In the genomic region with DNA sequence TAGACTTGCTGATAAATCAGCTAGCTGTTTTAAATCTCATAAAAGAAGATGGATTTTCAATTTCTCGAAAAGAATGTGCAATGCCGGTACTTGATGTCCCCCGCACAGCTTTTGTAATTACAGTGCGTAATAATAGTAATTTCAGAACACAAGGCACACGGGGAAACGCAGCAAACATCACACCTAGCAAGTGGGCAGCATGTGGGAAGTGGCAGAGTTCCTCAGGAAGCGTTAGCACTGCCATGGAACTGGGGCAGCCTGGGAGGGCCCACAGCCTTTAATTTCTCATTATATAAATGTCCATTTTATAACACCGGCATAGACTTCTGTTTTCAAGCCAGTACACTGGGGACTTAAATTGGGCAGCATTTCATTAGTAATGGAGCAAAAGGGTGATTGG, we compare ENCODE assay signal across 23 mouse cellular contexts. TPM values are rescaled to one million over a fixed set of nuclear protein-coding genes. Genes with fewer than 3 reads are reported as not detected.
DNase-seq lines count a peak whose midpoint lies in the region; ATAC-seq and TF ChIP-seq lines count a peak whose summit lies in the region.
"Had no signal": no experiment of that assay in that cellular context is flagged by ENCODE, and none has a peak within 500 bp of the region (broad histone marks: within the 10 kb centered on the region; RNA-seq: fewer than 3 reads in every experiment).

No protein-coding gene starts in this region.

- H3K4me1 ChIP-seq in neural tube, embryonic 14.5 days (ENCODE audit: control insufficient read depth, insufficient read depth, low read length): 0 out of 2 replicates have a peak, but pooled peaks cover 4% of the 10 kb centered on the region
- H3K4me1 ChIP-seq: heart, embryonic 12.5 days; intestine, embryonic 15.5 days; liver, embryonic 13.5 days had no signal

- peak overlapping the region; percentile 40 for H3K27ac ChIP-seq in layer of hippocampus, adult 2 months
- H3K27ac ChIP-seq in neural tube, embryonic 14.5 days (ENCODE audit: low read depth, low read length): no peak overlapping the region
- H3K27ac ChIP-seq: forebrain, embryonic 13.5 days; hindbrain, embryonic 12.5 days; intestine, embryonic 15.5 days; liver, embryonic 13.5 days had no signal

- TF ChIP-seq CTCF in layer of hippocampus, adult 2 months (conservative IDR thresholded peaks at IDR 0.05): no peak

- H3K36me3 ChIP-seq in neural tube, embryonic 14.5 days (ENCODE audit: control insufficient read depth, insufficient read depth, low read length): no peaks in the 10 kb centered on the region
- H3K36me3 ChIP-seq: heart, embryonic 12.5 days; hindbrain, embryonic 12.5 days; intestine, embryonic 15.5 days; liver, embryonic 13.5 days had no signal

- no peak for DNase-seq in layer of hippocampus, adult 2 months (ENCODE audit: low spot score in 2 of 2)
- no peak for DNase-seq in layer of hippocampus, postnatal 10 days (ENCODE audit: low spot score in 2 of 2)
- DNase-seq in right cerebral cortex, adult 2 months (ENCODE audit: low spot score in 2 of 2): peak; percentile 40 to 48
- DNase-seq in right cerebral cortex, postnatal 4 days: no peak
- DNase-seq in kidney, postnatal 4 days: no peak
- DNase-seq in cerebellum, postnatal 14 days: no peak
- DNase-seq: adrenal gland, postnatal 10 days; cerebellum, adult 8-10 months; gastrocnemius, postnatal 14 days; heart, adult 11 months; heart, postnatal 10 days; kidney, postnatal 25 days; liver, embryonic 13.5 days; lung, adult 2 months; lung, postnatal 14 days; spleen, adult 18-20 months; thymus, postnatal 14 days had no signal

- no peak overlapping the region for H3K4me3 ChIP-seq in layer of hippocampus, adult 2 months
- H3K4me3 ChIP-seq in neural tube, embryonic 14.5 days (ENCODE audit: low read depth, low read length): no peak overlapping the region
- H3K4me3 ChIP-seq: forebrain, embryonic 13.5 days; heart, embryonic 12.5 days; hindbrain, embryonic 12.5 days; intestine, embryonic 15.5 days; liver, embryonic 13.5 days had no signal

- H3K9me3 ChIP-seq in neural tube, embryonic 14.5 days (ENCODE audit: control insufficient read depth, low read length): no peaks in the 10 kb centered on the region
- H3K9me3 ChIP-seq: forebrain, embryonic 13.5 days; heart, embryonic 12.5 days; hindbrain, embryonic 12.5 days; intestine, embryonic 15.5 days; liver, embryonic 13.5 days had no signal

- H3K27me3 ChIP-seq in neural tube, embryonic 14.5 days (ENCODE audit: control insufficient read depth, insufficient read depth, low read length): no peaks in the 10 kb centered on the region
- H3K27me3 ChIP-seq: forebrain, embryonic 13.5 days; heart, embryonic 12.5 days; hindbrain, embryonic 12.5 days; intestine, embryonic 15.5 days; liver, embryonic 13.5 days had no signal

- peak; percentile 22; the same call in 1 of the 2 replicates for ATAC-seq in neural tube, embryonic 14.5 days (ENCODE audit: low read depth)
- ATAC-seq: forebrain, embryonic 13.5 days; intestine, embryonic 15.5 days had no signal

- 58% methylated on average over 8 of the region's 8 CpGs for WGBS in neural tube, embryonic 14.5 days

- H3K9ac ChIP-seq in neural tube, embryonic 14.5 days (replicated peaks; ENCODE audit: low read depth, low read length): no peak overlapping the region
- H3K9ac ChIP-seq: forebrain, embryonic 13.5 days; heart, embryonic 12.5 days; hindbrain, embryonic 12.5 days; intestine, embryonic 15.5 days; liver, embryonic 13.5 days had no signal

- H3K4me2 ChIP-seq in neural tube, embryonic 14.5 days (ENCODE audit: low read depth, low read length): no peak overlapping the region
- H3K4me2 ChIP-seq: forebrain, embryonic 13.5 days; heart, embryonic 12.5 days; hindbrain, embryonic 12.5 days; intestine, embryonic 15.5 days; liver, embryonic 13.5 days; midbrain, embryonic 11.5 days had no signal

RNA-seq across cellular contexts. Expression of gene Mfap3l, which starts 27.1 kb away (rescaled TPM):
- total RNA-seq in layer of hippocampus, adult 2 months (2021): 10 to 100 TPM; 44.7 to 48.7 TPM
- 10 to 100 TPM; 42.6 to 43.6 TPM for total RNA-seq in layer of hippocampus, postnatal 10 days (2021)
- 8.9 and 9.0 TPM in 2 replicates for polyA plus RNA-seq in neural tube, embryonic 14.5 days (2014; fragmentation: Nextera tagmentation; extraction: Ambion mirVana)

Comparison
In these comparisons a context has a peak if more than half of its experiments do, and no peak if none do; other contexts are left out.
1. DNase-seq: peak in right cerebral cortex, adult 2 months (2 of 2); none in layer of hippocampus, adult 2 months (0 of 2), layer of hippocampus, postnatal 10 days (0 of 2), right cerebral cortex, postnatal 4 days (single experiment), kidney, postnatal 4 days (0 of 2) and cerebellum, postnatal 14 days (0 of 2).